Mouse (Mus musculus) ES-E14 (cell line): ENCODE measurements around the gene Lrguk.

Experiments
- CHD2 ChIP-seq: IDR thresholded peaks from 2 replicates; pipeline ENCODE4 v1.6.1; 2014; ENCODE audit warnings: mild to moderate bottlenecking, low read depth, low read length, inconsistent platforms
- HCFC1 ChIP-seq: IDR thresholded peaks from 2 replicates; pipeline ENCODE4 v1.6.1; 2012; ENCODE audit warnings: low read length, inconsistent platforms, borderline replicate concordance; ENCODE audit not compliant: insufficient read depth
- ZNF384 ChIP-seq: IDR thresholded peaks from 2 replicates; pipeline ENCODE4 v1.6.1; 2012; ENCODE audit warnings: low read depth, low read length, inconsistent platforms

- TF ChIP-seq HCFC1 (no peak), CHD2 (no peak), ZNF384 (no peak)
These were observed 125.0 kb downstream of the Lrguk start for GRCm38 (mm10) chr6:34154202-34154601.
